Mouse (Mus musculus): ENCODE measurements around the gene Meig1.
"Not testable (repeated sequence)": the region's sequence is repeated elsewhere in the genome, so short reads cannot be mapped to it uniquely, and the experiment has no call there.

Meig1 gene

GRCm38 (mm10) chr2:3422548-3422947 lies at the start of gene Meig1:
Meig1 (minus strand) TSS chr2:3422648.
- DNase-seq (ENCODE audit: low read depth, low spot score), result no peak

DNA sequence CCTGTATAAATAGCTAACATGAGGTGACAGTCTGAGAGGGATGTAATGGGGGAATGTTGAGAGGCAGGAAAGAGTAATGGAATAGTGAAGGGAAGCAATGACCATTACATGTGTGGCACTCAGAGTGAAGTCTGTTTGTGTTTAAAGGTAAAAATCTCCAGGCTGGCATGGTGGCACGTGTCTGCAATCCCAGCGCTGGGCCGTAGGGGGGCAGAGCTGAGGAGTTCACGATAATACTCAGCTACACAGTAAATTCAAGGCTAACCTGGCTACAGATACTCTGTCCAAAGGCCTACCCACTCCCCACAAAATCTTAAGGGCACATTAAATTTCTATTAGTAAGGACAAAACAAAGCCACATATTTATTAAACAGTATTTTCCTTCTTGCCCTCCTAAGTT lies 34.1 kb upstream of the Meig1 start:
- DNase-seq (ENCODE audit: low read depth, low spot score), result no peak

DNA sequence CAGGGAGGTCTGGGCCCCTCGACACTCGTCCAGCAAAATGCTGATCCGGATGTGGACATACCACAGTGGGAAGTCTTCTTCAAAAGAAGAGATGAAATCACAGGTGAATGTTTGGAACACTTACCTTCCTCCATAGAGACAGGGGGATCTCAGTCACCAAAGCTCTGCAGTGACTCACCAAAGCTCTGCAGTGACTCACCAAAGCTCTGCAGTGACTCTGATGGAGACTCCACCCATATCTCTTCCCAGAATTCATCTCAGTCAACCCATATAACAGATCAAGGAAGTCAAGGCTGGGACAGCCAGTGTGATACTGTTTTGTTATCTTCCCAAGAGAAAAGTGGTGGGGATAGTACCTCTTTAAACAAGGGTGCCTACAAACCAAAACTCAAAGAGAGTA lies 30.6 kb upstream of the Meig1 start:
- no peak for DNase-seq (ENCODE audit: low read depth, low spot score)

DNA sequence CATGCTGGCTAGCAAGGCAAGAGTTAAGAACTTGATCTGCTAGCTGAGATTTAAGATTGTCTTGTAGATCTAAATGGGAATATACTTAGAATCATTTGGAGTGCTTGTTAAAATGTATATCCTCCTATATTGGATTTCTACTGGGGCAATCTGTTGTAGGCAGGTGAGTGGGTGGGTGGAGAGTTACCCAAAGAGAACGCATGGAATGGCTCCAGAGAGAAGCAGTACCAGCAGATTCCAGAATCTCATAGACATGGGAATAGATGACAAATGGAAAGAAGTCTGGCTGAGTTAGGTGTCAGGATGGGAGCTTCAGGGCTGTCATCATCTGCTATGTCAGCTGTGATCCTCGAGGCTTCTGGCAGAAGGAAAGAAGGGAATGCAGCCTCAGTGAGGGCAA lies 27.0 kb upstream of the Meig1 start:
- DNase-seq (ENCODE audit: low read depth, low spot score), result no peak

DNA sequence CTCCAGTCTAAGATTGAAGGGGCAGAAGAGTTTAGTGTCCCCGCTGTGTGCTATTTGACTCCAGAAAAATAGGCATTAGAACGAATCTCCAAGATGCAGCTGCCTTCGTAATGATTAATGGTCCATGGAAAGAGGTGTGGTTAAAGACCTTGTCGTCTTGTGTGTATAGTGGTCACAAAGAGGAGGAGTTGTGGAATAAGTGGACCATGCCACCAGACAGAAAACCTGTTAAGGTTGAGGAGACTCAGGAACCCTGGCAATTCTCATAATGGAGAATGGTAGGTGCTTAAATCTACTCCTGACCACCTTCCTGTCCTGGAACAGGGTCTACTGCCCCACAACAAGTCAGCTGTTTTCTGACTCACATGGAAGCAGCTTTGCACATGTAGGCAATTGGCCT lies 23.5 kb upstream of the Meig1 start:
- no peak for DNase-seq (ENCODE audit: low read depth, low spot score)

GRCm38 (mm10) chr2:3444206-3444605 lies 21.8 kb upstream of the Meig1 start:
- no peak for DNase-seq (ENCODE audit: low read depth, low spot score)

- DNase-seq (ENCODE audit: low read depth, low spot score), result no peak
Measured at GRCm38 (mm10) chr2:3437956-3438355, 15.5 kb upstream of the Meig1 start.

- DNase-seq (ENCODE audit: low read depth, low spot score), result no peak
Measured at GRCm38 (mm10) chr2:3435369-3436061, 13.1 kb upstream of the Meig1 start.

- no peak for DNase-seq (ENCODE audit: low read depth, low spot score)
Measured at GRCm38 (mm10) chr2:3430956-3431355, 8.5 kb upstream of the Meig1 start.

GRCm38 (mm10) chr2:3424579-3424910 lies 2.1 kb upstream of the Meig1 start:
- DNase-seq (ENCODE audit: low read depth, low spot score), result no peak

DNA sequence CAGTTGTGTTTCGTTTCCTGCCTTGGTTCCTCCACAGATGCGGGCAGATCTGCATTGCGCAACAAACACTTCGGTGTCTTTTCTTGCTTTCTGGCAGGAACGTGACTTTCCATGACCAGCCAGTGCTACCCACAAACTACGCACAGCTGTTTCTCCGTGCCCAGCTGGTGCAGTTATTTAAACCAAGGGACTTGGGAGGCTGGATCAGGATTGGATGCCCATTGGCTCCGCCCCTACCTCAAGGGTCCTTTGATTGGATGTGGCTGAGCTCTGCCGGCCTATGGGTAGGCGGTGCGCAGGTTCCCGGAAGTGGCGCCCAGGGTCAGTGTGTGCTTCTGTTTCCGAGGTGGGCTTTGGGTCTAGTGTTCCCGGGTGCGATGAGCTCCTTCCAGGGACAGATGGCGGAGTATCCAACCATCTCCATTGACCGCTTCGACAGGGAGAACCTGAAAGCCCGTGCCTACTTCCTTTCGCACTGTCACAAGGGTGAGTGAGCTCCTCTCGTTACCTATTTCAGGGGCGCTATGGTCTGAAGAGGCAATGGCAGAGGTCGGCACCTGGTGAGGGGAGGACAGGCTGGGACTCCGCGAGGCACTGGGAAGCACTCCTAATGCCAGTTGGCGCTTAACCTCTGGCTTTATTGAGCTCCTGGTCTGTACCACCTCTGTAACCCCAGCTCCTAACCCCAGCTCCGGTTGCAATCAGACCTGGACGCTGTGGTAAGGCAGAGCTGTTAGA lies 1.6 kb upstream of the Meig1 start, which contains the start of gene Dclre1c:
TSS of gene Dclre1c (plus strand) at position 291 of the 738 bp plus-strand sequence.
- DNase-seq (ENCODE audit: low read depth, low spot score), result peak; percentile 80

DNA sequence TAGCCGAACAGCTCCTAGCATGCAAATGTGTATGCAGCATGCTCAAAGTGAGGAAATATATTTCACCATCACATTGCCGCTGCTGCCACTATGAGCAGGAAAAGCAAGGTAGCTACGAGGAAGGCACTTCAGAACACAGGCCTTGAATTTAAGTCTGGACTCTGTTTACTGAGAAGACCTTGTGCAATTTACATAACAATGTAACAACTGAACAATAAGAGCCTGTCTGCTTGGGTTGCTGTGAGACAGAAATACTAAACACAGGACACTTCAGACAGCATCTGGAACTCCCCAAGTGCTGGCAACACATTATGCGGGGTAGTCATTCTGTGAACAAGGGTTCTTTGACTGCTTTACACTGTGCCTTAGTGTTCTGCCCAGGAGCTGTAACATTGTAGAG lies 2.3 kb downstream of the Meig1 start:
- no peak for DNase-seq (ENCODE audit: low read depth, low spot score)

DNA sequence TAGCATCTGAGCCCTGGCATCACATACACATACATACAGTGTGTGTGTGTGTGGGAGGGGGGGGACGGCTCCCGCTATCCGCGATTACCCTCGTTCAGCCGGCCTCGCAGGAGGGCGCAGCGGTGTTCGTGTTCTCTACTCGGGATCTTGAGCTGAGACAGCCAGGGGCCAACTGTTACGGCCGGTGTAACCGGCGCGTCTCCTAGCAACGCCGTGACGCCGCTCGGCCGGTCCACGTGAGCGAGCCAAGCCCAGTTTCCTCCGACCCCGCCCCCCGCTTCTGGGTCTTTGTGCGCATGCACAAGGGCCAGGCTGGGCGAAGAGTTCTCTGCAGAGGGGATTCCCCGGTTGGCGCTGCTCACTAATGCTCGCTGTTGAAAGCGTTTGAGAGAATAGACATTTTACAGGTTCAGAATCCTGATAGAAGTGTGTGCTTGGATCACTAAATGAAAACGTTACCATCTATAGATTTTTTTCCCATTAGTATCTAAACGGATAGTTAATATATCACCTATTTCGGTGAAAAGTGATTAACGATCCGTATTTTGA lies 3.5 kb downstream of the Meig1 start:
- DNase-seq (ENCODE audit: low read depth, low spot score), result peak; percentile 94

DNA sequence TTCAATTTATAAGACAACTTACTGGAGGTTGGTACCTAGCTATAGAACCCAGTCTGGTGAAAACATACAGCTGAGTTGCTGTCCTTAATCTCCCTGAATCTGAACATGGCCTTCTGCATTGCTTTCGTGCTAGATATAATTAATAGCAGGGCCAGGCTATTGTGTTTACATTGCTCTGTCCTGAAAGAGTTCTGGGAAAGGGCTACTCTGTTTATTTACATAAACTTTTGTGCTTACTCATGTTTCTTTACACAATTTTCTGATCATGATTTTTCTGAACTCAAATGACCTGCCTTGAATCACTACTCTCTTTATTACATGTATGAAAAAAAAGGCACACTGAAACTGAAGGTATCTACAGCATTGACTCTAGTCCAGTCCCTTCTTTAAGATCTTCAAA lies 6.8 kb downstream of the Meig1 start:
- DNase-seq (ENCODE audit: low read depth, low spot score), result no peak

DNA sequence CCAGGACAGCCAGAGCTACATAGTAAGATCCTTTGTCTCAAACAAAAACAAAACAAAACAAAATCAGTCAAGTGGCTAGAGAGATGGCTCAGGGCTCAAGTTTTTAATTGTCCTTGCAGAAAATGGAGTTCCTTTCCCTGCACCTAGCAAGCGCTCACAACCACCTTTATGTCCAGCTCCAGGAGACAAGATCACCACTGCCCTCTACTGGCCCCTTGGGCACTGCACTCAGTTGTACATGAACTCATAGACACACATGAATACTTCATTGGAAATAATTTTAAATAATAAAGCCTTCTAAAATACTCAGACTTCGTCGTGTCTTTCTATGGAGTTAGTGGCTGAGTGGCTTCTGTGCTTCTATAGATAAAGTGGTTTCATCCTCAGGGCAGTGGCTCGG lies 8.2 kb downstream of the Meig1 start:
- DNase-seq (ENCODE audit: low read depth, low spot score), result peak; percentile 43

DNA sequence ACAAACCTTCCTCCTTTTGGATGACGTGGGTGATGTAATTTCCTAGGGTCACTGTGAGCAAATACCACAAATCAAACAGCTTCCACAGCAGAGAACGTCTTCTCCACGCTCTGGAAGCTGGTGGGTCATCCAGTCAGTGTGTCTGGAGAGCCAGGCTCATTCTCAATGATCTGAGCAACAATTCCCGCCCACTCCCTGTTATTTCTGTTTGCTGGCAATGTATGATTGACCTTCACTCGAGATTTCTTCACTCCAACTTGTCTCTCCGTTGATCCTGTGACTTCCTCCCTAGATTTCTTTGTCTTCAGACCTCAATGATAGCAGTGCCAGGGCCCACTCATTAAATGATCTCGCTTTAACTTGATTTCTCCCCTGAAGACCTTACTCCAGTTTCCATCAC lies 14.7 kb downstream of the Meig1 start:
- DNase-seq (ENCODE audit: low read depth, low spot score), result no peak

DNA sequence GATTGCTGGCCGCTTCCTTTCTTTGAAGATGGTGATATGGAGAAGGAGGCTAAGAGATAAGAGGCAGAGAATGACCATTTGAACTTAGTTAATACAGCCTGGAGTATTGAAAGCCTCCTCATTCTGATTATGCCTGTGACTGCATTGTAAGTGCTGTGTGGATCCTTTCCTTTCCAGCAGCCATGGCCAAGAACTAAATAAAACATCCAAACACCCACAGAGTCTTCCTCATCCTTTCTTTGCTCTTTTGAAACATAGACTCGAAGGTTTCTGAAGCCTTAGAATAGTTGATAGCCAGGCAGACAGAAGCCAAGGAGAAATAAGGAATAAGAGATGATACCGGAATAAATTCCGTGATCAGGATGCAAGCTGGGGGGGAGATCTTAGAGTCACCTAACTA lies 16.5 kb downstream of the Meig1 start:
- DNase-seq (ENCODE audit: low read depth, low spot score), result no peak

GRCm38 (mm10) chr2:3397110-3397509 lies 25.3 kb downstream of the Meig1 start, which contains the start of gene Olah:
Olah (minus strand) TSS chr2:3397210.
- not testable (repeated sequence) for DNase-seq (ENCODE audit: low read depth, low spot score)

- DNase-seq (ENCODE audit: low read depth, low spot score), result no peak
Measured at GRCm38 (mm10) chr2:3391945-3392344, 30.5 kb downstream of the Meig1 start.

DNA sequence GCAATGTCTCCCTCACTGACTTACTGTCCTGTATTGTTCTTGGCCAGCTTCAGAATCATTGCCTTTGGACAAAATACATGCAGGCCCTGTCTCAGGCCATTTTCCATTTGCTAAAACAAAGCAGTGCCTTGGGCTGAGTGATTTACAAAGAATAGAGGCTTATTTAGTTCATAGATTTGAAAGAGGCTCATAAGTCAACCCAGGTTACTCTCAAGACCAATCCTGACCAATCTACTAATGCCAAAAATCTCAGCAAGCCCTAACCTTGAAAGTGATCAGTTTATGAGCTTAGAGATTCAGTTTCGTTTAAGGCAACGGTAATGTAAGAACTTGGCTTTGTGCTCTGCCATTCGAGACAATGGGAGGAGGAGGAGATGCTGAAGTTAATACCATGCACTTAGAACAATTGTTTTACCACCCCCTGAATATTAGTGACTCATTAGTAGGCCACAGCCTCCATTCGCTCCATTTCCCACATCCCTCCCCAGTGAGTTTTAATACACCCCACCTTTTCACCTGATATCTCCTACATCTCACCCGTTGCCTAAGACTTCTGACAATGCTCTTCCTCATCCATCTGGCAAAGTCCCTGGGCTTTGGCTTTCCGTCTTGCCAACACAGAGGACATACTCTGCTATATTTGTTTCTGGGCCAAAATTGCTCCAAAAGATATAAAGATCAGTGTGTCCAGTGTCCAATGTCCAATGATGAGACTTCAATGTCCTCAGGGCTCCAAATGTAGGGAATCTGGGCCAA lies 35.2 kb downstream of the Meig1 start:
- DNase-seq (ENCODE audit: low read depth, low spot score), result no peak

- DNase-seq (ENCODE audit: low read depth, low spot score), result no peak
Measured at GRCm38 (mm10) chr2:3365127-3365526, 57.3 kb downstream of the Meig1 start.

GRCm38 (mm10) chr2:3361067-3361466 lies 61.4 kb downstream of the Meig1 start:
- DNase-seq (ENCODE audit: low read depth, low spot score), result no peak
